Mouse (Mus musculus) urinary bladder, postnatal 14 days (tissue): Measurements from ENCODE around the gene Ddx42.

ENCODE experiments used
- DNase-seq: peaks from one replicate; pipeline ENCODE4 v3.0.0; 2021; ENCODE audit warnings: low spot score

The Ddx42 gene

GRCm38 (mm10) chr11:106268326-106269059 is 51.8 kb downstream of the Ddx42 start:
- DNase-seq = peak; percentile 91

DNA sequence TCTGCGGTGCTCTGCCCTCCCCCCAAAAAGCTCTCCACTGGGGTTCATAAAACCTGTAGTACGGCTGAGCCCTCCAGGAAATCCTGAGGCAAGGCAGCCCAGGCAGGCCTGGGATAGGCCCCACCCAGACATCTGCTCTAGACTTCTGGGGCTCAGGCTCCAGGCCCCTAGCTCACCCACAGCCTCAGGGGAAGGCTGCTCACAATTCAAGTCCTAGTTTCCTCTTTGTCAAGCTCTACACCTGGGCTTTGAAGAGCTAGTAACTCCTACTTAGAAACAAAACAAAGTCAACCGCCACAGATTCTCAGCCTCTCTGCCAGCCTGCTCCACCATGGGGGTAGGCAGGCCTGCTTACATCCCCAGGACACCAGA is 52.3 kb downstream of the Ddx42 start:
- peak; percentile 48 for DNase-seq

DNA sequence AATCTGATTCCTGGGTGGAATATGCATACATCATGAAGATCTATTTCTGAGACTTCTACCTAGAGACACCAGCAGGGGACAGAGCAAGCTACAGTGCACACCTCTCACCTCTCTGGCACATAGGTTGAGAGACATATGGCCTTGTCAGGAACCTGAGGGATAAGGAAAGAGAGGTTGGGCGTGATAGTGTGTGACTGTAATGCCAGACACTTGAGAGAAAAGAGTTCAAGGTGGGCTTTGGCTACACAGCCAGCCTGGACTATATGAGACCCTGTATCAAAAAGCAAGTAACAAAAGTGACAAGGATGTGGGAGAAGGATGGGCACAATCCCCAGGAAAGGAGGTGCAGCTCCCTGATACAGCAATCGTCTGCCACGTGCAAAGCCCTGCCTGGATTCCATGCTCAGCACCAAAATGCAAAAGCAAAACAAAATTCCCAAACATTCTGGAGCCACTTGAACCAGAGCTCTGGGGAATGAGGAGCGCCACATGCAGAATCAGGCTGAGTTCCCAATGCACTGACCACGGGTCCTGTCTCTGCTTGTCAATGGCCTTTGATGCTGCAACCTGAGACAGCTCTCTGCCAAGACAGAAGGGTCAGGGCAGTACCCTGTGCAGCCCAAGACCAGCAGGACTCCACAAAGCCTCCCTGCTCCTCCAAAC is 54.5 kb downstream of the Ddx42 start:
- DNase-seq = peak; percentile 32

- DNase-seq = peak; percentile 50
Measured at GRCm38 (mm10) chr11:106271794-106272643, 55.3 kb downstream of the Ddx42 start.

GRCm38 (mm10) chr11:106272644-106273310 is 56.1 kb downstream of the Ddx42 start, which contains the start of gene Smarcd2:
Smarcd2 (minus strand) TSS chr11:106272972.
- peak; percentile 99 for DNase-seq

DNA sequence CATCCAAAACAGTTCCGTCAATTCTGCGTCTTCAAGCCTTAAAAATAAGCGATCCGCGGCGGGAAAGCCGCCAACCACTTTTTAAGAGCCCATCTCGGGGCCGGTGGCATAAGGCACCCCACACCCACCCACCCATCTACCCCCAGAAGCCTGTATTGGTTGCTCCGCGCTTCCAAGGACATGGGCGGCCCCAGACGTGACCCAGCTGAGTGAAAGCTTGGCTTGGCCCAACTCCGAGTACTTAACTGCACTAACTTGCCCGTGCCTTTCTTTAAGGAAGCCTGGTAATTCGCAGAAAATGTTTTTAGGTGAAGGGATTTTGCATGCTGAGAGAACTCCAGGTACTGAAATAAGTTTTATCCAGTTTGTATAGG is 56.6 kb downstream of the Ddx42 start:
- DNase-seq = no peak

DNA sequence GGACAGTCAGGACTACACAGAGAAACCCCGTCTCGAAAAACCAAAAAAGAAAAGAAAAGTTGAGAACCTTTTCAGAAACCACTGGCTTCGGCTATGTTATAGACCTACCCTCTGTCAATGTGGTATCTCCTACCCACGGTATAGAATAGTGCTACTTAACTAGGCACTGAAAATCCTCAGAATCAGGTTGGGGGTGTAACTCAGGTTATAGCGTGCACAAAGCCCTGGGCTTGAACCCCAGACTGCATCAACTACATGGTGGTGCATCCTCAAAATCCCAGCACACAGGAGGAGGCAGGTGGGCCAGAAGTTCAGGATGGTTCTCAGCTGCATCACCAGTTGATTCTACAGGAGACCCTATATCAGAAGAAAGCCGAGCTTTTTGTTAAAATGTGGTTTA is 57.1 kb downstream of the Ddx42 start:
- no peak for DNase-seq

DNA sequence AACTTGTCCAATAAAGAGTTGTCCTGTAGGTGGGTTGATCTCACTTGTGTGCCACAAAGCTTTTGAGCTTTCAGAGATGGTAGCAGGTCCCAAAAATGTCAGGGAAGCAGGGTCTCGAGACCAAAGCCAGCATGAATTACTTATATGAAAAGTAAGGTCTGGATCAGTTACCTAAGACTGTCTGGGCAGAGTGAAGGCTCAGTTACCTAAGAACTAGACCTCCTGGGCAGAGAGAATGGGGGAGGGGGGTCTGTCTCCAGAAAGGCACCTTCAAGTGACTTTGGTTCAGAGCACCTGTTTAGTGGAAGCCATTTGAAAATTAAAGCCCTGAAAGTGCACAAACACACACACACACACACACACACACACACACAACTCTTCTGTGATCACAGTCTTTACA is 57.6 kb downstream of the Ddx42 start:
- no peak for DNase-seq

GRCm38 (mm10) chr11:106274971-106275411 is 58.3 kb downstream of the Ddx42 start:
- DNase-seq = peak; percentile 75

DNA sequence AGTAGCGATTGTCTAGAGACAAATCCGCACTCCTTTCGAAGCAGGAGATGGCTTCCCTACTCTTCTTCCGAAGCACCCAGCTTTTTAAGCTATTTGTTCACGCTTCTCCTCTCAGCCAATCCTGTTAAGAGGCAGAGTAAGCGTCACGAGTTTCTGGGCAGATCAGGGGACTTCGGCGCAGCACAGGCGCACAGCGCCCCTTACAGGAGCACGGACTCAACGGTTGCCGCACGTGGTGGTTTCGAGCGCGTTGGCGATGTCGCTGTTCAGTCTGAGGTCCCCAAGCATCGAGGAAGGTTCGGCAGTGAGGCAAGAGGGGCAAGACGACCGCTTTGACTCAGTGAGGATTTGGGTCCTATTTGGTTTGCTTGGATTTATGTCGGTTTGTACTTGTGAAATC is 59.7 kb downstream of the Ddx42 start, which contains the start of gene Tcam1:
Gene Tcam1, plus strand, starts transcription at position 219 of the 400 bp plus-strand sequence.
- peak; percentile 94 for DNase-seq

DNA sequence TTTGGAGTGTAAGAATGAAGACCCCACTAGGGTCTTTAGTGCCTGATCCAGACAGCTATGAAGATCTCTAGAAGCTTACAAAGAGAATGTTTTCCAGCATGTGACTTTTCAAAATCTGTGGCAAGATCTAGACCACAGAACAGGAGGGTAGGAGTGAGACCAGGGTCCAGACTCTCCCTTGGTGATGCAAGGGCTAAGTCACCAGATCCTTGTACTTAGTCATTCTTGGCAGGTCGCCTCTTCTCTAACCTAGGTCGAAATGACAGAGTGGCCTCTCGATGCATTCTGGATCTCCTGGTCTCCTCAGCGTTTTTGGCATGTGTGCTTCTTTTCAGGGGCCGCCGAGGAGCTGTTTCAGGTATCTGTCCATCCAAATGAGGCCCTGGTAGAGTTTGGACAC is 65.7 kb downstream of the Ddx42 start:
- DNase-seq = no peak

DNA sequence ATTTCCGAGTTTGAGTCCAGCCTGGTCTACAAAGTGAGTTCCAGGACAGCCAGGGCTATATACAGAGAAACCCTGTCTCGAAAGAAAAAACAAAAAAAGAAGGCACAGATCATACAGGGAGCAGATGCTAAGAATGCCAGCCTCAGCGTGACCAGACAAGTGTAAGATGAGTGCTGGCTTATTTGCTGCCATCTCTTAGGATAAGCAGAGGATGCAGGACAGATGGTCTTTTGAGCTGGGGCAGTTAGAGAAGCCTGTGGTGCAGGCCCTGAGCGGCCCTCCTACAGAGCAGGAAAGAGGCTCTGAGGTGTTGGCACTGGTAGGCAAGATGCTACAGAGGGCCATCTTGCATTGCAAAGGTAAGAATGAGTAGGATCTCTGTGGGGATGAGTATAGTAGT is 66.6 kb downstream of the Ddx42 start:
- DNase-seq = no peak

GRCm38 (mm10) chr11:106284126-106284525 is 67.4 kb downstream of the Ddx42 start:
- DNase-seq = no peak

GRCm38 (mm10) chr11:106286206-106286605 is 69.5 kb downstream of the Ddx42 start:
- no peak for DNase-seq

DNA sequence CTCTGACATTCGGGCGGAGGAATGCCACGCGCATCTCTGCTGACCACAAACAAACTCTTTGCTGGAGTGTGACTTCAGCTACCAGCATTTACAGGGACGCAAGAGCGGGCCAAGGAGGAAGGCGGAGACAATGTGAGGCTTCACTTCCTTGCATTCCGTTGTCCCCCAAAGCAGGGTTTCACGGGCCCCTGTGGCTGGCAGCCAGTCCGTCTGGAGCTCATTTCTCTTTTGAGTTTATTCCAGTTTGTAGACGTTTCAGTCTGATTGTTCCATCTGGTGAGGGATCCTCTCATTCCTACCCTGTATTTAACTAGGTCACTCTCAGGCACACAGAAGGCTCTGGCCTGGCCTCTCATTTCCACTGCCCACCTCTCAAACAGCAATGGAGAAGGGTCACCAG is 70.3 kb downstream of the Ddx42 start:
- DNase-seq = no peak

DNA sequence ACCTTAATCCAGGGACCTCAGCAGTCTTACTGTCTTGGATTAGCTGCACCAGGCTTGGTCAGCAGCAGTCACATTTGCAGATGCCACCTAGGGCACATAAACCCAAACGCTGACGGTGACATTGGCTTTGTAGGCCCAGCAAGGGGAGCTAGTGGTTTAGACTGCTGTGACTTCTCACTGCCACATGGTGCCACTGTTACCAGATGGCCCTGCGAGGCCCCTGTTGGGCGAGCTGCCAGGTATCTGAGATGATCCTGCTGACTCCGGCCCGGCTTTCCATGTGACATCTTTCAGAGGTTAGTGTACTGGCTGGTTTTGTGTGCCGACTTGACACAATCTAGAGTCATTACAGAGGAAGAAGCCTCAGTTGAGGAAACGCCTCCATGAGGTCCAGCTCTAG is 72.6 kb downstream of the Ddx42 start:
- DNase-seq = peak; percentile 55

- no peak for DNase-seq
Measured at GRCm38 (mm10) chr11:106290376-106290775, 73.7 kb downstream of the Ddx42 start.

DNA sequence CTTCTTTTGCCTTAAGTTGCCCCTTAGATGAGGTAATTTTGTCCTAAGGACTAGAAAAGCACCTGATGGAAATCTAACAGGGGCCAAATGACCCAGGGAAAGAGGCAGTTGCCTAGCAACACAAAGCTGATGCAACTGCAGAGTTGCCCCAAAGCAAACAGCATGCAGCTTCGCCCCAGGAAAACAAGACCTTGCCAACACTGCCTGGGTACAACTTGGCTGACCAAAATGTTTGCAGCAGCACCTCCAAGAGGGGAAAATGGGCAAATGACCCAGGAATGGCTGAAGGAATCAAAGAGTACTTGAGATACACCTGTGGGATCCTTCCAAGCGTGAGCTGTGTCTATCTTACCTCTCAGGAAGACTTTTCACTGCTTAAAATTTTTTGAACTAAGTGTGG is 75.1 kb downstream of the Ddx42 start:
- DNase-seq = no peak
